Mouse (Mus musculus) brain, embryonic 14.5 days (tissue): Measurements from ENCODE around the gene Glipr2. TPM values are rescaled to one million over a fixed set of nuclear protein-coding genes. Genes with fewer than 3 reads are reported as not detected.

ENCODE experiments used
- DNase-seq: peaks from one replicate; pipeline ENCODE4 v3.0.0-alpha.2; 2011; ENCODE audit warnings: low read depth
- CTCF ChIP-seq: fragments of 200-500 bp; IDR thresholded peaks from 2 replicates; pipeline ENCODE4 v1.5.1; 2012; ENCODE audit warnings: inconsistent platforms, mild to moderate bottlenecking, moderate library complexity, borderline replicate concordance; ENCODE audit not compliant: insufficient read depth, insufficient read length; ENCODE audit errors: extremely low read depth
- POLR2A ChIP-seq: fragments of 200-500 bp; IDR thresholded peaks from 2 replicates; pipeline ENCODE4 v1.6.1; 2012; ENCODE audit warnings: mild to moderate bottlenecking, inconsistent platforms, borderline replicate concordance; ENCODE audit not compliant: poor library complexity, insufficient read depth, insufficient read length, severe bottlenecking; ENCODE audit errors: extremely low read depth
- polyA plus RNA-seq: library from polyadenylated mRNA; depleted of rRNA; stranded (reverse); fragments of >200 nt; gene quantifications from 2 replicates; pipeline ENCODE4 v1.2.3, GENCODE M21; 2012

Glipr2 gene
- polyA plus RNA-seq, 1 experiment, result 28.8 TPM

GRCm38 (mm10) chr4:43976223-43976740, 19.1 kb downstream of the Glipr2 start:
- TF ChIP-seq CTCF, result no peak
- DNase-seq, result no peak

GRCm38 (mm10) chr4:43978521-43979443, 21.6 kb downstream of the Glipr2 start:
- DNase-seq, result peak; percentile 67
- TF ChIP-seq CTCF (no peak), POLR2A (no peak)

- peak; percentile 95 for DNase-seq
- TF ChIP-seq POLR2A (no peak), CTCF (no peak)
These were observed 22.5 kb downstream of the Glipr2 start for GRCm38 (mm10) chr4:43979746-43980145.

GRCm38 (mm10) chr4:43980236-43980635, 23.0 kb downstream of the Glipr2 start:
- TF ChIP-seq POLR2A (no peak), CTCF (no peak)
- no peak for DNase-seq

GRCm38 (mm10) chr4:43980846-43981245, 23.6 kb downstream of the Glipr2 start:
- TF ChIP-seq POLR2A (no peak), CTCF (no peak)
- DNase-seq, result no peak

GRCm38 (mm10) chr4:43981251-43981650, 24.1 kb downstream of the Glipr2 start:
- DNase-seq, result no peak
- TF ChIP-seq POLR2A (no peak), CTCF (no peak)

- peak; percentile 97 for TF ChIP-seq CTCF
- TF ChIP-seq POLR2A, result no peak
- peak; percentile 95 for DNase-seq
These were observed 25.0 kb downstream of the Glipr2 start for GRCm38 (mm10) chr4:43982053-43982732.

GRCm38 (mm10) chr4:43983181-43983580, 26.0 kb downstream of the Glipr2 start, which contains the start of gene Ccin:
Ccin (plus strand) TSS chr4:43983483.
- no peak for DNase-seq
- no peak for TF ChIP-seq POLR2A

GRCm38 (mm10) chr4:43983756-43984155, 26.6 kb downstream of the Glipr2 start:
- DNase-seq, result no peak
- TF ChIP-seq CTCF (no peak), POLR2A (no peak)

- TF ChIP-seq POLR2A (no peak), CTCF (no peak)
- DNase-seq, result no peak
These were observed 27.1 kb downstream of the Glipr2 start for GRCm38 (mm10) chr4:43984326-43984725.

GRCm38 (mm10) chr4:43988976-43989375, 31.8 kb downstream of the Glipr2 start:
- DNase-seq, result no peak
- TF ChIP-seq CTCF (no peak), POLR2A (no peak)
